Mouse (Mus musculus): ENCODE data around the gene Olfr1427.
"Not testable (repeated sequence)": the region's sequence is repeated elsewhere in the genome, so short reads cannot be mapped to it uniquely, and the experiment has no call there.

The Olfr1427 gene

GRCm38 (mm10) chr19:12103234-12103633 is at the start of gene Olfr1427:
TSS of gene Olfr1427 (minus strand) at chr19:12103334.
- DNase-seq (ENCODE audit: low spot score in 2 of 2), result no peak

GRCm38 (mm10) chr19:12145452-12145851 is 42.3 kb upstream of the Olfr1427 start:
- DNase-seq (ENCODE audit: low spot score in 2 of 2), result no peak

GRCm38 (mm10) chr19:12143356-12143755 is 40.2 kb upstream of the Olfr1427 start:
- no peak for DNase-seq (ENCODE audit: low spot score in 2 of 2)

- DNase-seq (ENCODE audit: low spot score in 2 of 2), result no peak
Measured at GRCm38 (mm10) chr19:12134289-12134688, 31.2 kb upstream of the Olfr1427 start.

- DNase-seq (ENCODE audit: low spot score in 2 of 2), result no peak
Measured at GRCm38 (mm10) chr19:12123103-12123502, 20.0 kb upstream of the Olfr1427 start, which contains the start of gene Olfr76. TSS of gene Olfr76 (minus strand) at chr19:12123203.

GRCm38 (mm10) chr19:12116464-12116863 is 13.3 kb upstream of the Olfr1427 start:
- DNase-seq (ENCODE audit: low spot score in 2 of 2), result no peak

GRCm38 (mm10) chr19:12115797-12116196 is 12.7 kb upstream of the Olfr1427 start, which contains the start of gene Olfr1428:
TSS of gene Olfr1428 (minus strand) at chr19:12115897.
- DNase-seq (ENCODE audit: low spot score in 2 of 2), result no peak

GRCm38 (mm10) chr19:12113807-12114206 is 10.7 kb upstream of the Olfr1427 start:
- no peak for DNase-seq (ENCODE audit: low spot score in 2 of 2)

GRCm38 (mm10) chr19:12104541-12104940 is 1.4 kb upstream of the Olfr1427 start:
- no peak for DNase-seq (ENCODE audit: low spot score in 2 of 2)

- DNase-seq (ENCODE audit: low spot score in 2 of 2), result no peak
Measured at GRCm38 (mm10) chr19:12091913-12092312, 11.2 kb downstream of the Olfr1427 start, which contains the start of gene Olfr1426. TSS of gene Olfr1426 (minus strand) at chr19:12092013.

GRCm38 (mm10) chr19:12077631-12078030 is 25.5 kb downstream of the Olfr1427 start, which contains the start of gene Olfr1425:
TSS of gene Olfr1425 (minus strand) at chr19:12077731.
- DNase-seq (ENCODE audit: low spot score in 2 of 2), result not testable (repeated sequence)

GRCm38 (mm10) chr19:12069546-12069945 is 33.6 kb downstream of the Olfr1427 start:
- DNase-seq (ENCODE audit: low spot score in 2 of 2), result not testable (repeated sequence)

GRCm38 (mm10) chr19:12067806-12068205 is 35.3 kb downstream of the Olfr1427 start:
- not testable (repeated sequence) for DNase-seq (ENCODE audit: low spot score in 2 of 2)

- DNase-seq (ENCODE audit: low spot score in 2 of 2), result not testable (repeated sequence)
Measured at GRCm38 (mm10) chr19:12062582-12062981, 40.6 kb downstream of the Olfr1427 start, which contains the start of gene Olfr1424. TSS of gene Olfr1424 (minus strand) at chr19:12062682.
